Mouse (Mus musculus) embryo, embryonic 11.5 days (tissue): ENCODE results near the gene Rsl1d1.

Experiments used
- DNase-seq: peaks from one replicate; pipeline ENCODE4 v3.0.0-alpha.2; 2012; ENCODE audit warnings: low read depth, low spot score

The Rsl1d1 gene

DNA sequence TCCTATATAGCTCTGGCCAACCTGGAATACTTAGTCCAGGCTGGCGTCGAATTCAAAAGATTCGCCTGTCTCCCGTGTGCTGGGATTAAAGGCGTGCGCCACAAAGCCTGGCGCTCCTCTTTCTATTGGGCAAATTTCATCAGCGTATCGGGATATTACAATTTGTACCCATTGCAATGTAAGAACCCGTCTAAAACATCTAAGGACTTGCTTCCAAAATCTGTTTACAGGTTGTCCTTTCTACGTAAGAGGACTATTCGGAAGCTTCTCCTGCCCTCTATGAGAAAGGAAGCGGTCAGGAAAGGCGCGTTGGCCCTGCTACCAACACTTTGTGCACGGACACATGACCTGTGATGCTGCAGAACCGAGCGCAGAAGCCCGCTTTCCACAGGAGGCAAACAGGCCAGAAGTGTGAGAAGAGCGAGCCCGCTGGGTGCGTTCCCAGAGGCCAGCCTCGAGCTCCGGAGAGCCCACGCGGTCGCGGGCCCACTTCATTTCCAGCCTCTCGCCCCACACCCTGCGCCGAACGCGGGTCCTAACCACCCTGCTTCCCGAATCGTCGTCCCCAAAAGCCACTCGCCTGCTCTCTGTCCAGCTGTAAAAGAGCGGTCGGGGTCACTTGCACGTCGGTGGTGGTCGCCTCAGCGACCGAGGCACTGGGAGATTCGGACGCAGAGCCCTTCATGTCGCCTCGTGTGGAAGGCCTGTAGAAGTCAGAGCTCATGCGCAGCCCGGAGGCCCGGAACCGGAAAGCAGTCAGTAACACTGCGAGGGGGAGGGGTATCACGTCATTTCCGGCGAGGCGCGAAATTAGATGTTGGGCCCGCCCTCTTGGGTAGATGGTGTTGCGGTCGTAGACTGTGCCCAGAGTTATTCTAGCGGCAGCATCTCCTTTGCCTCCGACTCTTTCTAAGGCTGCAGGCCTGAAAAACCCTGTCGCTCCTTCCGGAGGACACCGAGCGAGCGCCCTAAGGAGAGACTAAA, at the start of gene Rsl1d1:
Rsl1d1 (minus strand) TSS at position 761 of the 984 bp plus-strand sequence.
- DNase-seq = peak; percentile 93

- DNase-seq = no peak
These were observed 44.7 kb upstream of the Rsl1d1 start for GRCm38 (mm10) chr16:11247791-11248190.

- DNase-seq = no peak
These were observed 42.6 kb upstream of the Rsl1d1 start for GRCm38 (mm10) chr16:11245767-11246166.

DNA sequence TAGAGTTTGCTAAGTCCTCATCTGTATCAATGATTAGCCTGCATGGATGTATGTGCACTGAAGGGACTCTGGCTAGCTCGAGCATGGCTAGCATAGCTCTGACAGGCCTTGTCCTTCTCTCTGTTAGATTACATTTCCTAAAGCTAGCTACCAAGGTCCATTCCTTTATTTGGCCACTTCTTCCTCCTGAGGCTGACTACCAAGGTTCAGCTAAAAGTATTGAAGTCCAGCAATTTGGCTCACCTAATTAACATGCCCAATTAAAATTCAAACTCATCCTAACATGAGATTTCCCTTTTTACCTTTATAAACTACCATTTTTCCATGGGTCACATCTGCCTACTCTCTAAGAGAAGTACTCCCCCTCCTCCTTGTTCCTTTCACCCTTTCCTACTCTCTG, 39.3 kb upstream of the Rsl1d1 start:
- DNase-seq = no peak

GRCm38 (mm10) chr16:11217801-11218200, 14.7 kb upstream of the Rsl1d1 start:
- DNase-seq = no peak

- DNase-seq = no peak
These were observed 664 bp upstream of the Rsl1d1 start for GRCm38 (mm10) chr16:11203600-11204390.

- no peak for DNase-seq
These were observed 1.3 kb downstream of the Rsl1d1 start for GRCm38 (mm10) chr16:11201740-11202394.

- DNase-seq = no peak
These were observed 2.9 kb downstream of the Rsl1d1 start for GRCm38 (mm10) chr16:11200247-11200646.

- DNase-seq = peak; percentile 43
These were observed 4.7 kb downstream of the Rsl1d1 start for GRCm38 (mm10) chr16:11198467-11198866.

DNA sequence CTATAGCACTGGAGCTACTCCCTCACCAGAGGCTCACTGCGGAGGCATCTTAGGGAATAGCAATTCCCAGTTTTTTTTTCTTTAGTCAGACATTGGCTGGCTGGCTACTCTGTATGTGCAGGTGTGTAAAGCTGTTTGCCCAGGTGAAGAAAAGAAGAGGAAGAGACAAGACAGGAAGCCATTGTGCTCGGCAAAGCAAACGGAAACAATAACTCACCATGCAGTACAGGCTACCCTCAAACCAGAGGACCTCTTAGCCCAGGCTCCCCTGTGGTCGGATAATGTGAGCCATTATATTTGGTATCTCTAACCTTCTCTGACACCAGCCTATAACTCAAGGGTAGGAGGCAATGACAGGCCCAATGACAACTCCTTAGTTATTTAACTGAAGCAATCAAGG, 6.1 kb downstream of the Rsl1d1 start:
- no peak for DNase-seq

GRCm38 (mm10) chr16:11193231-11193630, 9.9 kb downstream of the Rsl1d1 start:
- no peak for DNase-seq

GRCm38 (mm10) chr16:11190150-11190549, 13.0 kb downstream of the Rsl1d1 start:
- no peak for DNase-seq

GRCm38 (mm10) chr16:11177404-11177803, 25.7 kb downstream of the Rsl1d1 start:
- no peak for DNase-seq

DNA sequence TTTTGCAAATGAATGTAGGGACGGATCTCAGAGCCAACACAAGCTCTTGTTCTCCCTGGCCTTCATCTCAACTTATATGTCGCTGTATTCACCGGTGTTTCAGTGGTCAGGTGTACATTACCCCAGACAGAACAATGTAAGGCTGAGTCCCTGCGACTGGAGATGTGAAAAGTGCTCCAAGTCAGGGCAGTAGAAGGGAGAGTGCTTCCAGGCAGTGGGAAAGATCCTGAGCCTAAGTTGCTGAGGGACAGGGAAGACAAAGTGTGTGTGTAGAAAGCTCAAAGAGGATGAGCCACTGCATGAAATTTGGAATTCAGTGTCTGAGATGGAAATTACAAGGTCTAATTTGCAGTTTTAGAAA, 26.3 kb downstream of the Rsl1d1 start:
- DNase-seq = no peak

GRCm38 (mm10) chr16:11176208-11176883, 26.8 kb downstream of the Rsl1d1 start, which contains the start of gene Zc3h7a:
TSS of gene Zc3h7a (minus strand) at chr16:11176393.
- DNase-seq = peak; percentile 85

GRCm38 (mm10) chr16:11175489-11176207, 27.5 kb downstream of the Rsl1d1 start:
- peak; percentile 38 for DNase-seq

GRCm38 (mm10) chr16:11175100-11175488, 28.0 kb downstream of the Rsl1d1 start:
- DNase-seq = no peak

DNA sequence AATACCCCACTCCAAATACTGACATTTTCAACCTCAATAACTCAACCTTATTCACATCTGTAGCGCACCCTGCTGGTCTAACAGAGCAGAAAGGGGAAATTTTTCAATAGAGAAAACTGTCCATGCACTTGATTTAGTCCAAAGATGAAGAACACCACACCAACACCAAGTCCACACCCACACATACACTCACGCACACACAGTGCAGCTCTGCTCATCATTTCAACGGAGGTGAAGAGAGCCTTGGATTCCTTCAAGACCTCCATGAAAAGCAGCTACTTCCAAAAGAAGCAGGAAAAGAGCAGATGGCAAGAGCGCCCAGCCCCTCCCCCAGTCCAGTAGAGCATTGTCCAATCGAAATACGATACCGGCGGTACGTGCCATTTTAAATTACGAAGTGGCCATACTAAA, 28.5 kb downstream of the Rsl1d1 start:
- peak; percentile 44 for DNase-seq

GRCm38 (mm10) chr16:11171679-11172078, 31.5 kb downstream of the Rsl1d1 start:
- no peak for DNase-seq

DNA sequence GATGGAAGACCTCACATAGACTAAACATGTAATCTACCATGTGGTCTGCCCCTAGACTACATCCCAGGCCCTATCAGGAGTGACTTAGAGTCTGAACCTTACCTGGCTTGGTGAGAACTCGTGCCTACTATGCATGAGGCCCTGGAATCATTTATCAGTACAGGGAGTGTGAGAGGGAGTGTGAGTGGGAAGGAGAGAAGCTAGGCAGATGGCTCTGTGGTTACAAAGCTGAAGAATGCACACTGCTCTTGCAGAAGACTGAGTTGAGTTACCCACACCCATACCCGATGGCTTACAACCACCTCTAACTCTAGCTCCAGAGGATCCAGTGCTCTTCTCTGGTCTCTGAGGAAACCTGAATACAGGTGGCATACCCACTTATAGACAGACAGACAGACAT, 36.7 kb downstream of the Rsl1d1 start:
- no peak for DNase-seq
